Mouse (Mus musculus) testis, postnatal 14 days (tissue): Measurements from ENCODE around the gene Tert.

Experiments
- DNase-seq: peaks from one replicate; pipeline ENCODE4 v3.0.0; 2021; ENCODE audit warnings: low spot score

The Tert gene

DNA sequence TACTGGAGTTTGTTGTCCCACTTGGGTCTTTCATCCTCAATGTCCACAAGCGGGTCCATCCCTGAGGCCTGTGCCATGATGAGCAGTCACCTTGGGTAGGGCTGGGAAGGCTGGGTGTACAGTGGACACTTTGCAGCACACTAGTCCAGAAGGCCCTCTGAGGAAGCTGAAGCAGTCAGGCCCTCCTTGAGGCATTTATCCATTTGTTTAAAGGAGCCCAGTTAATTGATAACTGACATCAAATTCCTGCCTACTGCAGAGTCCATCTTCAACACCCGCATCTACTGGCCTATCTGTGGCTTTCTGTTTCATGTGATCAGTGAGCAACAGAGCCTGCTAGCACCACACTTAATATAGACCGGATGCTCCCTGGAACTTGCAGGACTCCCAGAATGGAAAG, 51.1 kb downstream of the Tert start, which contains the start of gene Slc6a18:
Slc6a18 (minus strand) TSS at position 171 of the 400 bp plus-strand sequence.
- no peak for DNase-seq

DNA sequence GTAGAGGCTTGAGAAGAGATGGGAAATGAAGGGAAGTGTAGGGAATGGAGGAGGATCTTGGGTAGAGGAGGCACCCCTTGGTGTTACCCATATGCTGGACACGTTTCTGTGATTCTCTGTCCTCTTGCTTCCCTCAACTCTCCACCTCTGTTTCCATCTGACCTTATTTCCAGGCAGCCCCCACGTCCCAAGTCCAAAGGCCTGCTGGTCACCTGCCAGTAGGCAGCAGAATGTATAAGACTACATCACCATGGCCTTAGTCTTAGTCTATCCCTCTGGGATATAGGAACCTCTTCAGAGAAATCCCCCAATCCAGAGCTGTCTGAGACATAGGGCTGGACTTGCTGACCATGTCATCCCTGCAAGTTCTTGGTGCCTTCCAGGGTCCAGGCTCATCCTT, 52.6 kb downstream of the Tert start:
- DNase-seq: no peak

DNA sequence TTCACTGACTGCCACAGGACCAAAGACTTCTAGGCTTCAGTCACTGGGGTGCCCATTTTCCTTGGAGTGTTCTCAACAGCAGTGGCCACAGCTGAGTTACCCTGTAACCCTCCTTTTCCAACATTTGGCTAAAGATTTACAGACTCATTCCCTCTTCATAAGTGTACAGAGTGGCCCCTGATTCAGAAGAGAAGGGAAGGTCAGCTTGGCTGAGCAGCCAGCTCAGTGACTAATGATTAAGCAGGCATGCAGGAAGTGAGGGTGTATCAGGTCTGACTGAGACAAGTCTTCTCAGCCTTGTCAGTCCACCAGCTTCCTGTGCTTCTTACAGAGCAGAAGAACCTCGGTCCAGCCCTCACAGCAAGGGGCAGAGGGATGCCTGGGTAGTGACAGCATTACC, 53.7 kb downstream of the Tert start:
- no peak for DNase-seq

DNA sequence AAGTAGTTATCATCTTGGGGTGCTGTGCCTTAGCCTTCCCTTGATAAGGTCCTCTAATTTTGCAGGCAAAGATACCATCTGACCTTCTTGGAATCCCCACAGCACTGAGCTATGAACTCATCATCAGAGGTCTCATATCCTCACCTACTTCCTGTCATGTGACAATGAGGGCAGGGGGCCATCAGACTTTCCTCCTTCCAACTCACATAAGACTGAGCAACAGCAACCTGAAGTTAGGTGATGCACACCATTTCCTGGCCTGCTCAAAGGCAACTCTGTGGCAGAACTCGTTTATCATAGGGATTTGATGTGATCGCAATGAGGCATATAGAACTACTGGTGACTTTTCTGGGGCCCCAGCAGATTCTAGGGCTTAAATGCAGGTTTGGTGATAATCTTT, 55.5 kb downstream of the Tert start:
- no peak for DNase-seq

DNA sequence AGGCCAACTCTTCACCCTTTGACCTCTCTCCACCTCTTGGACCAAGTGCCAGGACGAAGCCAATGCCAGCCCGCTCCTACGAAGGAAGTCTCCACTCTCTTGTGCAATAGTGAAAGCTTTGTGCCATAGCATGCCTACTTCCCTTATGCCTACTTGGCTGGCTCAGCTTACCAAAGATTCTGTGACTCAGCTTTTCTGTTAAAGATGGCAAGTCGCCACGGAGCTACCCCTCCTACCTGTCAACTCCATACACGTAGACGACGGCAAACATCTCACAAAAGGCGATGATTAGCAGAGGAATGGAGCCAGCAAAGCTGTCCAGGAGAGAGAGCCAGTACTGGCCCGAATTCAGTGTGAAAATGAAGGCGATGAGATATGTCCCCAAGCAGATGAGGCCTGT, 57.0 kb downstream of the Tert start:
- no peak for DNase-seq

DNA sequence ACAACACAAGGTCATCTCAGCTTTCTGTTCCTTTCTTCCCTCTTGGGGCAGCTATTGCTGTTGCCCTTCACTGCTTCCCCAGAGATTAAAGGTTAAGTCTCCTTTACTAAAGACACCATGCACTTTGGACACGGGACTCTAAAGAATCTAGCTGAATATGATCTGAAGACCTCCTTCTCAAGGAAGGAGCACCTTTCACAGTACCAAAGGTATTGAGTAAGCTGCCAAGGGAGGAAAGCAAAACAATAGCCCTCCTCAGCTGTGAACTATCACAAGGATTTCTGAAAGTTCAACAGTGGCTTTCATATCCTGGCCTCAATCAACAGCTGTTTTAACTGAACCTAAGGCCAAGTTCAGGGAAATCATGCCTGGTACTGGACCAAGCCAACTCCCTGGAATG, 57.7 kb downstream of the Tert start:
- DNase-seq: no peak

DNA sequence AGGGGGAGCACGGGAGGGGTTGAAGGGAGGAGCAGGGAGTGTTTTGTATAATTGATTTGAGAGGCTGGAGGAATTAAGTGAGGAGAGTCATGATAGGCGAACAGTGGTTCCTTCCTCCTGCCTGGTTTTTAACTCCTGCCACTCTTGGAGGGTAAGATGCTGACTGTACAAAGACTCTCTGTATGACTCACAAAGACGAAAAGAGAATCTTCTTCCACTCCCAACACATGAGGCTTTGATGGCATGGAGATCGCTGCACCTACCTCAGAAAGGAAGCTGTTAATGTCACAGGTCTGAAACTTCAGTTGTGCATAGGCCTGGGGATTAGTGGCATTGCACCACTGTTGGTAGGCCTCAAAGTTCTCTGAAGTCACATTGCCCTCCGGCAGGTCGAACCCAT, 58.8 kb downstream of the Tert start:
- no peak for DNase-seq

DNA sequence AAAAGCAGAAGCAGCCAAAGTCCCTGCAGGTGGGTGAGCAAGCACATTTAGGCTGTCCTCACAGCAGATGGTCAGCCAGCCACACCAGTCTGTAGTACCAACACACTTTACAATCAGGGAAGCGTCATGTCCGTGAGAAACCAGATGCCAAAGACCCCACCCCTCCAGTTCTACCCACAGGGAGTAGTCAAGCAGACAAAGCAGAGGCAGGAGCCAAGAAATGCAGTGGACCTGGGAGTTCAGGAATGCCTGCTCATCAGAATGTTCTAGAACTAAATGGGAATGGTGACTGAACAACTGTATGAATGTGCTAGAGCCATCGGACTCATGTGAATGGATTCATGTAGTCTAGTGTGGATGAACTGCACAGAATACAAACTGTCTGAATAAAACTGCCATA, 60.9 kb downstream of the Tert start:
- DNase-seq: no peak

DNA sequence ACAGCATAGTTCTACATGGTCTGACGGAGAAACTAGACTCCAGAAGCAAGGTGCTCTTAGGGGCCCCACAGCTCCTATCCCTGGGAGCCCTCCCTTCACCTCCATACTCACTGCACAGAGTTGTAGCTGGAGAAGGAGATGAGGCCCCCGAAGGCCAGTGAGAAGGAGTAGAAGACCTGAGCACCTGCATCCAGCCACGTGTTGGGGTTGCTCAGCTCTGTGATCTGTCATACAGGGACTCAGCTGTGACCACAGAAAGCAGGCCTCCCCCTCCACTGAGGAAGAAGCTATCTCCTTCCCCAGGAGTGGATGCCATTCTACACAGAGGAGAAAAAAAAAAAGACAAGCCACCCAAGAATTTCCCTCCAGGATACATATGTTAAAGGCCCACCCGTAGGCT, 62.2 kb downstream of the Tert start:
- DNase-seq: no peak

DNA sequence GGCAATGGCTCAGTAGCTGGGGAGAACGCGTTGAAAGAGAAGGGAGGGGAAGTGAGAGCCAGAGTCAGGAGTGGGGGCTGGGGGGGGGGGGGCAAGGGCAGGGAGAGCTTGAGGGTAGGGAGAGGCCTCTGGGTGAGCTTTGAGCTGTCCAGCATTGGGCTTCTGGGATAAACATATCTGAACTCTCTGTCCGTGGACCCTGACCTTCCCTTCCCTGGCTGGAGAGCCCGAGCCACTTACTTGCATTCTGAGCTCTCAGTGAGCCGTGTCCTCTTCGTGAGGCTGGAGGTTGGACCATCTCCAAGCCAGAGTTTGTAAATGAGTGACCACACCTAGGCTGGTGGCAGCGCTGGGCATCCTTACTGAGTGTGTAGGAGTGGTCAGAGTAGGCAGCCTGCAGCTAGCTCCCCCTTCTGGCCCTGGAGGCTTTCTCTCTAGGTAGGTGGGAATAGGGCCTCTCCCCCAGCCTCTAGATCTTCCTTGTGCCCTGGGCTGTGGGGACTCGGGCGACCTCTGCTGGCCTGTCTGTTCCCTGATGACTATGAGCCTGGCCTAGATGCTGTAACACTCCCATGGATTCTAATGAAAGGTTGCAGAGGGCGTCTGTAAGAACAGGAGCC, 65.6 kb downstream of the Tert start:
- peak; percentile 51 for DNase-seq

DNA sequence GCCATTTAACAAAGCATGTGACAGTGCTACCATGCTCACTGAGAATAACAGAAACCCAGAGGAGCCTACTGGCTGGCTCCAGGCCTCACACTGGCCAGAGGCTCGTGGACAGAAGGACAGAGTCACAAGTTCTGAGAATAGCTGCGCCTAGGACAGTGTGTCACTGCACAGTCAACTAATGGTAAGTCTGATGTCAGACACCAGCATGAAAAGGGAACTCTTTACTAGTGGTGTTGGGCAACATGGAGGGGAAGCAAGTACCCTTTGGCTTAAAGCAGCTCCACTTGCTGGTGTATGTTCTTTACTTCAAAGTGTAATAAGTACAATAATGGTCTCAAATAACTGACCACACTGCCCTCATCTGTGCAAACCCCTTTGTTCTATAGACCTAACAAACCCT, 66.6 kb downstream of the Tert start:
- DNase-seq: no peak

DNA sequence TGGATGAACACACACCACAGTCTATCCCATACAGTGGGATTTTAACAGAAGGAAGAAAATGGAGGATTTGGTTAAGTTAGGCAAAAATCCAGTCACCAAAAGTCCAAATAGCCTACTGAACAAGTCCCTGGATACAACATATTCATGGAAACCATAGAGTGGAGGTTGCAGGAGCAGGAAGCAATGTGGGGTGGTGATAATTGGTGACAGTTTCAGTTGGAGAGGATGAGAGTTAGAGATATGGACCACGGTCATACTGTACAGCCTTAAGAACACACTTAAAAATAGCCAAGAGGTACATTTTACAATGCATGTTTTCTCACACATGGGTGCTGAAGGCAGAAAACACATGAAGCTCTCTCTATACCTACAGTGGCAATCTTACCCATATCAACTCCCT, 68.3 kb downstream of the Tert start:
- DNase-seq: no peak

DNA sequence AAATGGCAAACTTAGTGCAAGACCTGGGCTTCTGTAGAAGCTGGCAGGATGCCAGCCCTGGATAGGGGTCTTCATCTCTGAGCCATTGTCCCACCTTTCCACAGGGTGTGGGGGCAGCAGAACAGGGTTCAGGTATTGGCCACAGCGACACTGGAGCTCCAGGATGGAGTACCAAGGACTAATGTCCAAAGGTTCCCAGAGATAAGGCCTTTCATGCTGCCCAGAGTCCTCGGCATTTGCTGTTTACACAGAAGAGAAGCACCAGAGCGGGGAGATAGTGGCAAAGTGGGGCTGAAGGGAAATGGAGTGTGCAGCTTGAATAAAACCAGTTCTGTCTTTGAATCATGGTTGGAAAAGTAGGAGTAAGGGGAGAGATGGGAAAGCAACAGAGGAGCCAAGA, 69.8 kb downstream of the Tert start:
- no peak for DNase-seq
